Mouse (Mus musculus) spleen, adult 2 months (tissue): Measurements from ENCODE around the gene Ermap.

Source experiments
- CTCF ChIP-seq: fragments of 200-500 bp; IDR thresholded peaks from 2 replicates; pipeline ENCODE4 v1.5.1; 2011; ENCODE audit warnings: mild to moderate bottlenecking, inconsistent platforms; ENCODE audit not compliant: insufficient read depth, insufficient read length, insufficient replicate concordance; ENCODE audit errors: extremely low read depth
- POLR2A ChIP-seq: fragments of 200-500 bp; IDR thresholded peaks from 2 replicates; pipeline ENCODE4 v1.6.1; 2011; ENCODE audit warnings: low read depth, low read length, inconsistent platforms

DNA sequence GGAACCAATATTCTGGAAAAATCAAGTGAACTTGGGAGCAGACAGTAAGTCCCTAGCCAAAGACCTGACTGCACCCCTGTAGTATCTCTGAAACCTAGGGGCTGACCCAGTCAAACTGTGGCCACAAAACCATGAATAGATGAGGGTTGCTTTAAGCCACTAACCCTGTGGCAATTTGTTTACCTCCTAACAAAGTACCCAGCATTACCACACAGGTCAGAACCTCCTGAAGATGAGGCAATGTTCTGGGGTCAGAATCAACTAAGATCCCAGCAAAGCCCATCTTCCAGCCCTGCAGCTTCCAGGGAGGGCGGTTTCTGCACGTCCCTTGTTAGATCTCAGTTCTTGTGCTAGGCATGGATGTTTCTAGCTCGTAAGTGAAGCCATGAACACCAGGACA is 34.7 kb upstream of the Ermap start:
- TF ChIP-seq POLR2A (no peak), CTCF (no peak)
